Mouse (Mus musculus) heart, adult 8-10 months (tissue): Measurements from ENCODE around the gene Pla1a. TPM values are rescaled to one million over a fixed set of nuclear protein-coding genes. Genes with fewer than 3 reads are reported as not detected.

ENCODE experiments used
- DNase-seq: peaks from one replicate; pipeline ENCODE4 v3.0.0; 2022; ENCODE audit warnings: low spot score
- total RNA-seq, 4 experiments: library from RNA; stranded (reverse); gene quantifications; 2 replicates each; pipeline ENCODE4 v1.2.4; 2022

Pla1a gene
- total RNA-seq, 4 experiments from 2014 or later: 5.9 to 12.0 (median 10.6) TPM

- no peak for DNase-seq
Observed at GRCm38 (mm10) chr16:38434295-38434795, 1.4 kb upstream of the Pla1a start.

GRCm38 (mm10) chr16:38433514-38433913, 569 bp upstream of the Pla1a start:
- no peak for DNase-seq

- peak; percentile 36 for DNase-seq
Observed at GRCm38 (mm10) chr16:38431446-38432185, 1.3 kb downstream of the Pla1a start.

GRCm38 (mm10) chr16:38425799-38426198, 7.1 kb downstream of the Pla1a start:
- DNase-seq: no peak

GRCm38 (mm10) chr16:38425374-38425773, 7.6 kb downstream of the Pla1a start:
- DNase-seq: peak; percentile 53

- no peak for DNase-seq
Observed at GRCm38 (mm10) chr16:38414953-38415352, 18.0 kb downstream of the Pla1a start.

GRCm38 (mm10) chr16:38408416-38408815, 24.5 kb downstream of the Pla1a start:
- no peak for DNase-seq

- no peak for DNase-seq
Observed at GRCm38 (mm10) chr16:38407584-38407983, 25.4 kb downstream of the Pla1a start.

GRCm38 (mm10) chr16:38406708-38407107, 26.2 kb downstream of the Pla1a start:
- no peak for DNase-seq

GRCm38 (mm10) chr16:38406293-38406692, 26.7 kb downstream of the Pla1a start:
- DNase-seq: no peak

GRCm38 (mm10) chr16:38403639-38404038, 29.3 kb downstream of the Pla1a start:
- no peak for DNase-seq

- no peak for DNase-seq
Observed at GRCm38 (mm10) chr16:38401468-38401867, 31.5 kb downstream of the Pla1a start.

GRCm38 (mm10) chr16:38400311-38400960, 32.5 kb downstream of the Pla1a start:
- no peak for DNase-seq

GRCm38 (mm10) chr16:38399531-38400231, 33.3 kb downstream of the Pla1a start:
- peak; percentile 48 for DNase-seq

GRCm38 (mm10) chr16:38399076-38399475, 33.9 kb downstream of the Pla1a start:
- DNase-seq: no peak

- DNase-seq: no peak
Observed at GRCm38 (mm10) chr16:38398266-38398665, 34.7 kb downstream of the Pla1a start.

GRCm38 (mm10) chr16:38396155-38396554, 36.8 kb downstream of the Pla1a start:
- DNase-seq: peak; percentile 44

- no peak for DNase-seq
Observed at GRCm38 (mm10) chr16:38395060-38395730, 37.8 kb downstream of the Pla1a start.

- DNase-seq: peak; percentile 67
Observed at GRCm38 (mm10) chr16:38394191-38394618, 38.7 kb downstream of the Pla1a start.

- DNase-seq: peak; percentile 87
Observed at GRCm38 (mm10) chr16:38392126-38392894, 40.6 kb downstream of the Pla1a start.

- no peak for DNase-seq
Observed at GRCm38 (mm10) chr16:38390322-38390721, 42.6 kb downstream of the Pla1a start.
